Mouse (Mus musculus): ENCODE data around the gene Efna2. TPM values are rescaled to one million over a fixed set of nuclear protein-coding genes. Genes with fewer than 3 reads are reported as not detected.
"Not testable (repeated sequence)": the region's sequence is repeated elsewhere in the genome, so short reads cannot be mapped to it uniquely, and the experiment has no call there.

The Efna2 gene
- polyA plus RNA-seq, 1 experiment from 2014 or later: 39.5 TPM

- Histone ChIP-seq H3K4me2 (replicated peaks) (peak overlapping the region; percentile 37), H3K9me3 (no peaks in the 10 kb centered on the region), H3K36me3 (no peaks in the 10 kb centered on the region), H3K4me3 (0 out of 2 replicates have a peak overlapping the region, but pooled peaks have one; percentile 1), H3K4me1 (peaks cover 7% of the 10 kb centered on the region), H3K27me3 (peaks cover 14% of the 10 kb centered on the region), H3K27ac (no peak overlapping the region), H3K9ac (peak overlapping the region; percentile 36)
- no peak for ATAC-seq (ENCODE audit: low FRiP score, low read depth)
- 14% methylated on average over 24 of the region's 24 CpGs for WGBS
These were observed 29.6 kb downstream of the Efna2 start for GRCm38 (mm10) chr10:80208841-80209371.

- H3K27me3 ChIP-seq: peaks cover 17% of the 10 kb centered on the region
- not testable (repeated sequence) for H3K27ac ChIP-seq; H3K9me3 ChIP-seq; H3K36me3 ChIP-seq; ATAC-seq (ENCODE audit: low FRiP score, low read depth); H3K4me1 ChIP-seq; H3K4me2 ChIP-seq (replicated peaks); H3K4me3 ChIP-seq; H3K9ac ChIP-seq
- 72% methylated on average over 7 of the region's 7 CpGs for WGBS
These were observed 32.3 kb downstream of the Efna2 start for GRCm38 (mm10) chr10:80211547-80212103.

- no peak for ATAC-seq (ENCODE audit: low FRiP score, low read depth)
- Histone ChIP-seq H3K27ac (no peak overlapping the region), H3K4me2 (replicated peaks) (no peak overlapping the region)
These were observed 35.9 kb downstream of the Efna2 start for GRCm38 (mm10) chr10:80215048-80215772.

GRCm38 (mm10) chr10:80220676-80221075 lies 41.4 kb downstream of the Efna2 start:
- WGBS: 38% methylated on average over 6 of the region's 9 CpGs
- H3K27me3 ChIP-seq: peaks cover 3% of the 10 kb centered on the region; the same call in 1 of the 2 replicates
- peaks cover 12% of the 10 kb centered on the region for H3K4me1 ChIP-seq
- H3K36me3 ChIP-seq: no peaks in the 10 kb centered on the region
- H3K4me3 ChIP-seq: no peak overlapping the region
- ATAC-seq (ENCODE audit: low FRiP score, low read depth): no peak
- no peak overlapping the region for H3K9ac ChIP-seq
- no peaks in the 10 kb centered on the region for H3K9me3 ChIP-seq
- no peak overlapping the region for H3K4me2 ChIP-seq (replicated peaks)
- no peak overlapping the region for H3K27ac ChIP-seq

More at GRCm38 (mm10) chr10:80215048-80215772, 35.9 kb downstream of the Efna2 start:
- Histone ChIP-seq H3K9me3 (no peaks in the 10 kb centered on the region), H3K4me3 (no peak overlapping the region), H3K4me1 (no peaks in the 10 kb centered on the region), H3K36me3 (no peaks in the 10 kb centered on the region), H3K27me3 (peaks cover 3% of the 10 kb centered on the region; the same call in 1 of the 2 replicates), H3K9ac (0 out of 2 replicates have a peak overlapping the region, but pooled peaks have one; percentile 3)
- 34% methylated on average over 16 of the region's 16 CpGs for WGBS

- not testable (repeated sequence) for H3K27ac ChIP-seq; H3K9me3 ChIP-seq; ATAC-seq (ENCODE audit: low FRiP score, low read depth); H3K4me3 ChIP-seq; H3K4me2 ChIP-seq (replicated peaks); H3K27me3 ChIP-seq; H3K9ac ChIP-seq; H3K36me3 ChIP-seq
- peaks cover 27% of the 10 kb centered on the region for H3K4me1 ChIP-seq
- 80% methylated on average over 2 of the region's 2 CpGs for WGBS
These were observed 43.9 kb downstream of the Efna2 start for GRCm38 (mm10) chr10:80223137-80223536.

GRCm38 (mm10) chr10:80226071-80226415 lies 46.8 kb downstream of the Efna2 start:
- Histone ChIP-seq H3K27me3 (no peaks in the 10 kb centered on the region), H3K4me2 (replicated peaks) (peak overlapping the region; percentile 93), H3K9ac (peak overlapping the region; percentile 50), H3K27ac (peak overlapping the region; percentile 95), H3K4me3 (peak overlapping the region; percentile 87), H3K4me1 (peaks cover 51% of the 10 kb centered on the region), H3K9me3 (no peaks in the 10 kb centered on the region), H3K36me3 (peaks cover 25% of the 10 kb centered on the region)
- ATAC-seq (ENCODE audit: low FRiP score, low read depth): no peak
- WGBS: under 1% methylated on average over 14 of the region's 14 CpGs

- 0% methylated on average over 50 of the region's 75 CpGs for WGBS
- no peaks in the 10 kb centered on the region for H3K27me3 ChIP-seq
These were observed 47.3 kb downstream of the Efna2 start, which contains the start of gene Mum1 for GRCm38 (mm10) chr10:80226416-80227165. Mum1 (plus strand) TSS chr10:80226434.

GRCm38 (mm10) chr10:80227166-80227539 lies 47.9 kb downstream of the Efna2 start:
- peak overlapping the region; percentile 87 for H3K4me3 ChIP-seq
- H3K27ac ChIP-seq: peak overlapping the region; percentile 95
- 5% methylated on average over 10 of the region's 10 CpGs for WGBS
- H3K4me2 ChIP-seq (replicated peaks): peak overlapping the region; percentile 93
- H3K9me3 ChIP-seq: no peaks in the 10 kb centered on the region
- ATAC-seq (ENCODE audit: low FRiP score, low read depth): no peak
- peaks cover 47% of the 10 kb centered on the region for H3K4me1 ChIP-seq
- peak overlapping the region; percentile 94 for H3K9ac ChIP-seq
- no peaks in the 10 kb centered on the region for H3K27me3 ChIP-seq
- H3K36me3 ChIP-seq: peaks cover 35% of the 10 kb centered on the region

More at GRCm38 (mm10) chr10:80226416-80227165, 47.3 kb downstream of the Efna2 start, which contains the start of gene Mum1:
- Histone ChIP-seq H3K4me3 (peak within 1 kb of the TSS; percentile 87), H3K9me3 (no peaks in the 10 kb centered on the region), H3K4me1 (peaks cover 46% of the 10 kb centered on the region), H3K27ac (peak within 1 kb of the TSS; percentile 95), H3K9ac (peak within 1 kb of the TSS; percentile 94), H3K4me2 (replicated peaks) (peak within 1 kb of the TSS; percentile 93), H3K36me3 (peaks cover 29% of the 10 kb centered on the region)
- peak; percentile 98 for ATAC-seq (ENCODE audit: low FRiP score, low read depth)

GRCm38 (mm10) chr10:80227877-80228775 lies 48.8 kb downstream of the Efna2 start:
- Histone ChIP-seq H3K4me2 (replicated peaks) (peak overlapping the region; percentile 93), H3K4me1 (peaks cover 57% of the 10 kb centered on the region), H3K4me3 (peak overlapping the region; percentile 87), H3K9ac (peak overlapping the region; percentile 94), H3K27me3 (no peaks in the 10 kb centered on the region), H3K36me3 (peaks cover 45% of the 10 kb centered on the region), H3K9me3 (no peaks in the 10 kb centered on the region), H3K27ac (peak overlapping the region; percentile 95)
- ATAC-seq (ENCODE audit: low FRiP score, low read depth): no peak
- WGBS: 48% methylated on average over 15 of the region's 15 CpGs

- no peak for ATAC-seq (ENCODE audit: low FRiP score, low read depth)
- WGBS: 94% methylated on average over 13 of the region's 13 CpGs
- H3K4me1 ChIP-seq: peaks cover 16% of the 10 kb centered on the region
- no peaks in the 10 kb centered on the region for H3K9me3 ChIP-seq
- H3K27ac ChIP-seq: no peak overlapping the region
- H3K27me3 ChIP-seq: no peaks in the 10 kb centered on the region
- no peak overlapping the region for H3K4me2 ChIP-seq (replicated peaks)
- no peak overlapping the region for H3K4me3 ChIP-seq
- no peak overlapping the region for H3K9ac ChIP-seq
- peaks cover 100% of the 10 kb centered on the region for H3K36me3 ChIP-seq
These were observed 57.0 kb downstream of the Efna2 start for GRCm38 (mm10) chr10:80236145-80236825.

GRCm38 (mm10) chr10:80237020-80237419 lies 57.7 kb downstream of the Efna2 start:
- no peak for ATAC-seq (ENCODE audit: low FRiP score, low read depth)
- H3K4me3 ChIP-seq: no peak overlapping the region
- peaks cover 16% of the 10 kb centered on the region for H3K4me1 ChIP-seq
- peaks cover 99% of the 10 kb centered on the region for H3K36me3 ChIP-seq
- WGBS: 87% methylated on average over 4 of the region's 4 CpGs
- no peak overlapping the region for H3K27ac ChIP-seq
- H3K9me3 ChIP-seq: no peaks in the 10 kb centered on the region
- no peak overlapping the region for H3K4me2 ChIP-seq (replicated peaks)
- H3K27me3 ChIP-seq: no peaks in the 10 kb centered on the region
- H3K9ac ChIP-seq: no peak overlapping the region

Data from limb, embryonic 13.5 days (tissue).